Mouse (Mus musculus) induced T-regulatory cell, adult 2 months (primary cell): ENCODE measurements at regions not wholly inside any gene's neighbourhood (a gene's known extent, or its start where the extent isn't known, plus 50 kb on each side); places are given as distances from the start of the nearest gene placed in this dataset.

Source experiments
- DNase-seq: peaks from one replicate; pipeline ENCODE4 v3.0.0-alpha.2; 2012; ENCODE audit warnings: low read depth

GRCm38 (mm10) chr12:35863141-35863540 lies 62.3 kb upstream of the Agr3 start:
- no peak for DNase-seq

- DNase-seq, result no peak
These were observed 72.3 kb upstream of the Agr3 start for GRCm38 (mm10) chr12:35853159-35853558.

DNA sequence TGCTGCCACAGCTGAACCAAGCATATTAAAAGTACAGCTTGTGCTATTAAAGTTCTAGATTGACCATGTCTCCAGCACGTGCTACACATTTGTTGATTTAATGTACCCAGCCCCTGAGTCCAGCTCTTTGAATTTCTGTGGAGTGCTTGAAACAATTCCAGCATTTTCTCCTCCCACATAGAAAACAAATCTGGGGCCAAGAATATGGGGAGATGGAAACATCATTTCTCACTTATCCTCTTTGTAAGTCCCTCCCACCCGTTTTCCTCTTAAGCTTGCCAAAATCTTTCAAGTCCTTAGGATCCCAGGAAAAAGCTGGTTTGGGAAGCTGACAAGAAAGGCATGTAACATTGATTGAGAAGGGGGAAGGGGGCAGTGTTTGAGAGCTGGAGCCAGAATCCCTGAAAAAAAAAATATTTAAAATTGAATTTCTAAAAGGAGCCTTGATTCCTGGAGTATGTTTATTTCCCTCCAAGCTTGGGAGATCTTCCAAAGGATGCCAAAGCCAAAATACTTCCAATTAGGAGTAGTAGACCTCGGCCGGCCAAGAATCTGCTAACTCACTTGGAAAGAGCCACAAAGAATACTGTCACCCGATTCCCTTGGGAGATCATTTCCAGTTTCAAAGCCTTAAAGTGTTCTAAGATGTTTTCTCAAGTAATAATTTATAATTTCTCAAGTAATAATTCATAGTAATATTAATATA lies 78.4 kb upstream of the Agr3 start:
- no peak for DNase-seq

DNA sequence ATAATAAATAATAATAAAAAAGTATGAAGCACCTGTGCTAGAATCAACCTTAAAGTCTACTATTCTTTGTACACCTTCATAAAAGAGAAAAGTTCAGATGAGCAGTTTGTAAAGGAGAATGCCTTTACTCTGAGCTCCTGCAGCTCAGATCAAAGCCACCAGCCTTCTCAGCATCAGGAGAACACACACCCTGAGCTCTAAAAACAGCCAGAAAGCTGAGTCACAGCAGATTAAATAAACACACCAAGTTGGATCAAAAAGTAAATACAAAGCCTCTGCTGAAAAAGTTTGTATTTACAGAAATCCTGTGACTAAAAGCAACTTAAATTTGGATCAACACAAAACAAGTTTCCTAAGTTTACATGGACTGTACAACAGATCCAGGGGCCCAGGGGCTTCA lies 88.5 kb upstream of the Agr3 start:
- DNase-seq, result no peak

GRCm38 (mm10) chr12:35833285-35833684 lies 92.1 kb upstream of the Agr3 start:
- DNase-seq, result no peak

DNA sequence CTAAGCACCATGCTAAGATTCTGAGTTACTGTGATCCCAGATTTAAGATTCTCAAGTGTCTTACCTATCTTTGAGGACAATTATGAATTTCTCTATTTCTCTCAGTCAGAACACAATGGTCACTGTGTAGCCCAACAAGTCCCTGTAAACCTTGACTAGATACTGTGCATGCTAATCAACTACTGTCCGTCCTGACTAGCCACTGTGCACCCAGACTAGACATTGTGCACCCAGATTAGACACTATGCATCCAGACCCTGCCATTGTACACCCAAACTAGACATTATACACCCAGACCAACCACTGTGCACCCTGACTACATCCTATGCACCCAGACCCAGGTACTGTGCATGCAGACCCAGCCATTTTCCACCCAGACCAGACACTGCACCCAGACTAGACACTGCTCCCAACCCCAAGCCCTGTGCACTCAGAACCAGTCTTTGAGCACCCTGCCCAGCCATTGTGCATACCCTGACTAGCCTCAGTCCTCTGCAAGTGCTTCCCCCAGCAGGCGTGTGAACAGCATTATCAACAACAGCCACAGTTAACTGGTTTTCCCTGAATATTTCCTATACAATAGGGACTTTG lies 93.4 kb upstream of the Agr3 start:
- DNase-seq, result no peak

- DNase-seq, result peak; percentile 75
These were observed 94.2 kb upstream of the Agr3 start for GRCm38 (mm10) chr12:35831268-35831667.

DNA sequence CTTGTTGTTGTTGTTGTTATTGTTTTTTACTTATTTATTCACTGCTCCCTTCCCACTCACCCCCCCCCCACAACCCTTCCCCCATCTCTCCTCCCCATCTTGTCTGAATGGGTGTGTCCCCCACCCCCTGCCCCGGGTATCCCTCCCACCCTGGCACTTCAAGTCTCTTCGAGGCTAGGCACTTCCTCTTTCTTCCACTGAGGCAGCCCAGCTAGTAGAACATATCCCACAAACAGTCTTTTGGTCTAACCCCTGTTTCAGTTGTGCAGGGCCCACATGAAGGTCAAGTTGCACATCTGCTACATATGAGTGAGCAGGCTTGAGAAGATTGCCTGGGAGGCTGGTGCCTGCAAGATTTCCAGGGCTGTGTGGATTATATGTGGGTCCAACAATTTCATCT lies 97.6 kb upstream of the Agr3 start:
- DNase-seq, result no peak

DNA sequence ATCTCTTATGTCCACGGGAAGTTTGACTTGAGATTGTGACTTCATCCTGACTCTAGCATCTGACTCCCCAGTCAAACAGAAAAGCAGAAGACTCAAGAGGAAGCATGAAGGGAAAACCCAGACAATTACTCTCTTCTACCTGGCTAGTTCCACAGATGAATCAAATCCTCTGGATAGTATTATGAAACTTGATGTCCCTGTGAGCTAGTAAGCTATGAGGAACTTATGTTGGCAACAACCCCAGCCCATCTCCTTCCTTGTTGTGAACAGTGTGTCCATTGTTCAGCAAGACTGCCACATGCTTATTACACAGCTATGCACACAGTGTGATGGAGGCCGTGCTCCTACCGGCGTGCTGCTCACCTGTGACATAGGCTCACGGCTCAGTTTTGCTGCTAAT lies 98.4 kb upstream of the Agr3 start:
- DNase-seq, result no peak

GRCm38 (mm10) chr12:35824587-35824987 lies 100.8 kb upstream of the Agr3 start:
- no peak for DNase-seq

- DNase-seq, result peak; percentile 84
These were observed 126.2 kb upstream of the Agr3 start for GRCm38 (mm10) chr12:35799261-35799660.

GRCm38 (mm10) chr12:35775396-35775795 lies 150.0 kb upstream of the Agr3 start:
- no peak for DNase-seq

- DNase-seq, result peak; percentile 61
These were observed 154.9 kb upstream of the Agr3 start for GRCm38 (mm10) chr12:35770387-35771024.

- DNase-seq, result no peak
These were observed 166.5 kb upstream of the Agr3 start for GRCm38 (mm10) chr12:35758916-35759315.

DNA sequence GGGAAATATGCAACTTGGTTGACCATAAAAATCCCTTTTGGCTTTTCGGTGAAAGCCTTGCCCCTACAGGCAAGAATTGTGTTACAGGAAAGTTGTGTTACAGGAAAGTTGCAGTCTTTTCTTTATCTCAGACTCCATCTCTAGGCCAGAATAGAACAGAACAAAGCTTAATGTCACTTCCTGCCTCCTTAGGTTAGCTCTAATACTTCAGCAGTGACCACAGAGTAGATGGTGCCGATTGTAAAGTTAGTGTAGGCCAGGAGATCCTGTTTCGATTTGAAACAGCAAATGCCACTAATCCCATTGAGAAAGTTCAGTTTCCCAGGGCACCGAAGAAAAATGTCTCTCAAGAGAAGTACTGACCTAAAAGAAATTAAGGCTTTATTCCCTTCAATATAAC lies 170.3 kb upstream of the Agr3 start:
- peak; percentile 56 for DNase-seq

- no peak for DNase-seq
These were observed 177.4 kb upstream of the Agr3 start for GRCm38 (mm10) chr12:35747997-35748396.

GRCm38 (mm10) chr12:35746691-35747299 lies 178.6 kb upstream of the Agr3 start:
- no peak for DNase-seq

DNA sequence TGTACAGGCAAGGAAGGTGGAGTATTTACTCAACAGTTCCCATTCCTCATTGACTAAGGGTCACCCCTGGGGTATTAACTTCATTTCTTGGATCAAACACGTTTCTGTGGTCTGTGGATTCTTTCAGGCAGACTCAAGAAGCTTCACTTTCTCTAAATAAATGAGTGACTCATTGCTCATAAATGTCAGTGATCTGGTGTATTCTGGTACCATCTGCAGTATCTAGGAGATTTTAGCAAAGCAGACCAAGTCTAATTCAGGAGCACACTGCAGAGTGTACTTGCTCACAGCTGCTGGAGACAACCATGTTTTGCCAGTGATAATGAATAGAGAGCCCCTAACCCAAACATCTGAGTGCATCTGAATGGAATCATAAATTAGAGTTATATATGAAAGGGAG lies 182.7 kb upstream of the Agr3 start:
- DNase-seq, result no peak

DNA sequence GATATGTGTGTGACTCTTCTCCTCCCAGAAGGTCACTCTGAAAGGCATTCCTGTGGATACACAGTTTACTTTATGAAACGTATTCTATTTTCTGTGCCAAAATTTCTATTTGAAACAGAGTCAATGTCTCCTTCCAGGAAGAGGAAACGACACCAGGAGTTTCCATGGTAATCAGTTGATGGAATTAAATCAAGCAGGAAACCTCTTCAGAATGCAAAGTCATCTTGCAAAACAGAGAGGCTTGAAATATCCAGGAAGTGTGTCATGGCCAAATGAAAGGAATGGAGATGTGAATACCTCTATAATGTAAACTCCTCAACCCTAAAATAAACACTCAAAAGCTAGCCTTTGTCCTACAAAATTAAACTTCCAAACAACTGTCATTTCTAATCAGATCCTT lies 189.0 kb upstream of the Agr3 start:
- DNase-seq, result no peak

- DNase-seq, result no peak
These were observed 190.4 kb upstream of the Agr3 start for GRCm38 (mm10) chr12:35735002-35735401.

DNA sequence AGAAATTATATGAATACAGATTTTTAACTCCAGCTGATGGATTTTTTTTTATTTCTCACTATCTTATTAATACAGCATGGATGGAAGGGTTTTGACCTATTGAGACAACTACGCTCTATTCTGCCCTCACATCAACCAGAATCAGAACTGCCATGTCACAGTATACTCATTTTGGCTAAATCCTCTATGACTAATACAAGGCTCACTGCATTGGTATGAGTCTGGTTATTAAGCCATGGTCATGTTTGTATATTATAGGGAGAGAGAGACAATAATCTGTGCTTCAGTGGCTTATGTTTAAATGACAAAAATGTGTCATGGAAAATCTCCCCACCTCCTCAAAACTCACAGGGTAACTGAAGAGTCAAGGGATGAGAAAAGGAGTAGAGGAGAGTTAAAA lies 191.0 kb upstream of the Agr3 start:
- no peak for DNase-seq

DNA sequence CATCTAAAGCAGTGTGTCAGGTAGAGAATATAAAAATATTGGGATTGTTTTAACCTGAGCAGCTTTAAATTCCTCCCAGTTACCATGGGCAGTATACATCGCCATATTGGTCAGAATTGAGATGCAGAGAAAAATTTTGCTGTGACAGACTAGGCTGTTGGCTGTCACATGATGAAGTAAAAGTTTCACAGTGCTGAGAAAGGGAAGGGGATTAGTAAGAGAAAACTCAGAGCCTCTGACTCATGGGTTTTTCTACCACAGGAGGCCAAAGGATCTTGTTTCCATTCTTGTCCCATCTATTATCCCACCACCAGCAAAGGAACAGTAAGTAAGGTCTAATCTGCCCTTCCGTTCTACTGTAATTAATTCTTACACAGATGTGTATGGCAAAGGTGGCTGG lies 191.8 kb upstream of the Agr3 start:
- DNase-seq, result no peak

GRCm38 (mm10) chr12:35725910-35726309 lies 191.1 kb upstream of the Ahr start:
- DNase-seq, result no peak
